Mouse (Mus musculus) intestine, embryonic 14.5 days (tissue): ENCODE data around the gene Exosc1. TPM values are rescaled to one million over a fixed set of nuclear protein-coding genes. Genes with fewer than 3 reads are reported as not detected.
"Not testable (repeated sequence)": the region's sequence is repeated elsewhere in the genome, so short reads cannot be mapped to it uniquely, and the experiment has no call there.

Experiments
- ATAC-seq: fragments of 200-750 bp; cut with Nextera tagmentation; replicated peaks from 2 replicates; pipeline ENCODE4 v1.8.0; 2017; ENCODE audit warnings: low read depth, moderate number of reproducible peaks, moderate TSS enrichment, moderate library complexity; ENCODE audit not compliant: low FRiP score, low TSS enrichment
- DNase-seq: peaks from one replicate; pipeline ENCODE4 v3.0.0-alpha.2; 2018; ENCODE audit warnings: low spot score
- H3K27ac ChIP-seq: fragments of 300-500 bp; sonication (generic); 2 replicates; pipeline ENCODE4 v1.5.1; 2014; ENCODE audit warnings: low read depth, mild to moderate bottlenecking, control low read depth
- H3K27me3 ChIP-seq: fragments of 300-500 bp; sonication (generic); replicated peaks from 2 replicates; pipeline ENCODE4 v1.6.1; 2014; ENCODE audit warnings: low read length, control low read depth; ENCODE audit not compliant: control insufficient read depth, insufficient read depth
- H3K36me3 ChIP-seq: fragments of 300-500 bp; sonication (generic); 2 replicates; pipeline ENCODE4 v1.6.1; 2014; ENCODE audit warnings: low read length, control low read depth; ENCODE audit not compliant: control insufficient read depth, insufficient read depth
- H3K4me1 ChIP-seq: fragments of 300-500 bp; sonication (generic); replicated peaks from 2 replicates; pipeline ENCODE4 v1.6.1; 2014; ENCODE audit warnings: low read length, control low read depth, mixed read lengths; ENCODE audit not compliant: control insufficient read depth, insufficient read depth
- H3K4me2 ChIP-seq: fragments of 300-500 bp; sonication (generic); 2 replicates; pipeline ENCODE4 v1.6.1; 2014; ENCODE audit warnings: low read length
- H3K4me3 ChIP-seq: fragments of 300-500 bp; sonication (generic); 2 replicates; pipeline ENCODE4 v1.5.1; 2014; ENCODE audit warnings: low read depth, low read length, control low read depth, mixed read lengths
- H3K9ac ChIP-seq: fragments of 300-500 bp; sonication (generic); 2 replicates; pipeline ENCODE4 v1.6.1; 2014; ENCODE audit warnings: mild to moderate bottlenecking, low read length
- H3K9me3 ChIP-seq: fragments of 300-500 bp; sonication (generic); 2 replicates; pipeline ENCODE4 v1.6.1; 2016; ENCODE audit warnings: low read length, control low read depth; ENCODE audit not compliant: control insufficient read depth
- WGBS: fragments of 180-500 bp; shearing (Covaris S2); extraction: QIAGEN DNeasy Blood & Tissue Kit; methylation state at CpG from one replicate; pipeline ENCODE4 v1.1.7; 2014; 5-methylcytosine and 5-hydroxymethylcytosine counted together
- polyA plus RNA-seq: library from polyadenylated mRNA; unstranded; fragments of >200 nt; fragmentation: Nextera tagmentation; extraction: Ambion mirVana; gene quantifications from 2 replicates; pipeline ENCODE4 v1.2.1, GENCODE M21; 2014

The Exosc1 gene
- polyA plus RNA-seq, 1 experiment from 2014 or later: 84.7 TPM

DNA sequence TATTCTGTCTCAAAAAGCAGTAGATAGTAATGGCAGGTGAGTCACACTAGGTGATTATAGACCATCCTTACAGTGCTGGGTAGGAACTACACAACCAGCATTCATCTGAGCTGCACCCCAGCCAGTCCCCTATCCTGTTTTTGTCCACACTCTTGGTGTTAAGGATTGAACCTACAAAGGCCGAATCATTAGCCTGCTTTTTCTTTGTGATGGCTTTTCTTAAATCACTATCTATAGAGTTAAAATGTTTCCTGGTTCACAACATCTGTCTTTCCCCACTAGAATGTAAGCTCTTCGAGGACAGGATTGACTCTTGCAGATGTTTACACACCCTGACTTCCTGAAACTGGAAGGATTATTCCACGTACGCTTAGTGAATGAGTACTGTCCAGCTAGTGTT, 13.8 kb downstream of the Exosc1 start:
- no peak for DNase-seq
- no peaks in the 10 kb centered on the region for H3K27me3 ChIP-seq
- H3K36me3 ChIP-seq: peaks cover 80% of the 10 kb centered on the region
- H3K4me1 ChIP-seq: peaks cover under 1% of the 10 kb centered on the region; the same call in 1 of the 2 replicates
- 60% methylated on average over 4 of the region's 4 CpGs for WGBS
- H3K9me3 ChIP-seq: no peaks in the 10 kb centered on the region
- no peak overlapping the region for H3K9ac ChIP-seq
- ATAC-seq: no peak
- no peak overlapping the region for H3K27ac ChIP-seq
- H3K4me3 ChIP-seq: no peak overlapping the region
- no peak overlapping the region for H3K4me2 ChIP-seq

DNA sequence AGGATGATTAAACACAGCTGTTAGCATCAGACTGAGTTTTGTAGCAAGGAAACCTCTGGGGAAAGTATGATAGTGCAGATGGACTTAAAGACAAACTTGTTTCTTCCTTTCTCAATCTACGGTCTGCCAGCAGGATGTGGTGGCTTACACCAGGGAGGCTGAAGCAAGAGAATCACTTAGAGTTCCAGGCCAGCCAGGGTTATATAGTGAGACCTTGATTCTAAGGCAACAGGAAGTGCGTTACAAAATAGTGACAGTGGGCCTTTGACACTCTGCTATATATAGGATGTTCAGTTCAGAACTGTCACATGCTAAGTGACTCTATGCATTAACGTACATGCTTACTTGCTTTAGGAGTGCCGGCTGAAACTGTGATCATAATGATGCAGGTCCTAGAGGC, 16.4 kb downstream of the Exosc1 start:
- Histone ChIP-seq H3K4me1 (peaks cover 13% of the 10 kb centered on the region), H3K27me3 (no peaks in the 10 kb centered on the region), H3K4me2 (no peak overlapping the region), H3K36me3 (peaks cover 64% of the 10 kb centered on the region), H3K9me3 (no peaks in the 10 kb centered on the region), H3K9ac (no peak overlapping the region), H3K27ac (no peak overlapping the region), H3K4me3 (no peak overlapping the region)
- 89% methylated on average over 4 of the region's 4 CpGs for WGBS
- no peak for DNase-seq
- ATAC-seq: no peak

DNA sequence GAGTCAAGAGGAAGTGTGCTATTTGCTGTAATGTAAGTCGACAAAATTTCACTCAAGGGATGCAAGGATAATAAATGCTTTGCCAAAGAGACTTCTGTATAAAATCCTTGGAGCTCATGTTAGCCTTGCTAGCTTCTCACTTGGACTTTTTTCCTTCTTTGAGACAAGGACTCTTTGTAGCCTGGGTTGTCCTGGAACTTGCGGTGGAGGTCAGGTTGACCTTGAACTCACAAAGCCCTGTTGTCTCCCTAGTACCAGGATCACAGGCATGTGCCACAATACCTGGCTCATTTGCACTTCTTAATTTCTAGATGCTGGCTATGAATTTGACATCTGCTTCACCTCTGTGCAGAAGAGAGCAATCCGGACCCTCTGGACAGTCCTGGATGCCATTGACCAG, 17.9 kb downstream of the Exosc1 start:
- H3K27ac ChIP-seq: no peak overlapping the region
- no peak for DNase-seq
- peaks cover 50% of the 10 kb centered on the region for H3K36me3 ChIP-seq
- ATAC-seq: no peak
- H3K27me3 ChIP-seq: no peaks in the 10 kb centered on the region
- H3K9me3 ChIP-seq: no peaks in the 10 kb centered on the region
- 91% methylated on average over 3 of the region's 3 CpGs for WGBS
- peaks cover 13% of the 10 kb centered on the region for H3K4me1 ChIP-seq
- H3K4me3 ChIP-seq: no peak overlapping the region
- no peak overlapping the region for H3K4me2 ChIP-seq
- H3K9ac ChIP-seq: no peak overlapping the region

DNA sequence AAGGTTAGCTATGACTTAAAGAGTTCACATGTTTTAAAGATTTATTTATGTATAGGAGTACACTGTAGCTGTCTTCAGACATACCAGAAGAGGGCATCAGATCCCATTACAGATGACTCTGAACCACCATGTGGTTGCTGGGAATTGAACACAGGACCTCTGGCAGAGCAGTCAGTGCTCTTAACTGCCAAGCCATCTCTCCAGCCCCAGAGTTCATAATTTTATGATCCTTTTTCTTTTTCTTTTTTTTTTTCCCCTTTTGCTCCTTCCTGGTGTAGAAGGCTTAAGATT, 18.7 kb downstream of the Exosc1 start:
- ATAC-seq, H3K9ac ChIP-seq, H3K27me3 ChIP-seq, DNase-seq, H3K9me3 ChIP-seq, H3K27ac ChIP-seq: not testable (repeated sequence)
- Histone ChIP-seq H3K36me3 (peaks cover 44% of the 10 kb centered on the region), H3K4me1 (peaks cover 13% of the 10 kb centered on the region), H3K4me2 (peak overlapping the region; percentile 60), H3K4me3 (peak overlapping the region; percentile 98)

DNA sequence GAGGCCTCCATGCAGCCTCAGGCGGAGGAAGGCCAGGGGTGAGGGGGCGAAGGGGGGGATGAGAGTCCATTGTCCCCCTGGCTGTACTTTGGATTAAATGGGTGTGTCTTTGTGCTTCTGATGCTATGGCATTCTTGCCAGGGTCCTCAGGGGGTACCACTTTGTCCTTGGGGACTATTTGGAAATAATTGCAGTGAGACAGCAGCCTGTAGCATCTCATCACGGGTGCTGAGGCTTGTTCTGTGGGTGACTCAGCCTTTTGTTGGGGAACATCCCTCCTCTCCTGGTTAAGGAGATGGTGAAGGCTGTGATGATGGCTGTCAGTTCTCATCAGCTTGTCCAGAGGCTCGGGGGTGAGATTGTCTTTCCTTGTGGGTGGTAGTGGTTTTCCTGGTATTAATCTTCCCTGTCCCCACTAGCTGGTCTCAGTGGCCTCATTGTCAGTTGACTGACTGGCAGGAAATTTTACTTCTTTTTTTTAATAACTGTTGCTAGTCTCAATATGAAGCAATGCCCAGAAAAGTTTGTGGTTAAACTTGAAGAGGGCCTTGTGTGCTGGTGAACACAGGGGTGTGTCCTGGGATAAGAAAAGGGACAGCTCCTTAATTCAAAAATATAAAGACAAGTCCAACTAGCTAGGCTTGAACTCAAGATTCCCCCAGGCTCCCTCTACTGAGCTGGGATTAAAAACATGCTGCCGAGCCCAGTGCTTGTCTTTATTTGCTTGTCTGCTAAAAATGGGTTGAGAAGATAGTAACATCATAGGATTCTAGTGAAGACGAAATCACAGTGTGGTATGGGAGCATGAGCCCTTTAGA, 19.2 kb downstream of the Exosc1 start:
- Histone ChIP-seq H3K27ac (no peak overlapping the region), H3K4me3 (peak overlapping the region; percentile 98), H3K9ac (peak overlapping the region; percentile 95), H3K9me3 (no peaks in the 10 kb centered on the region), H3K4me1 (peaks cover 13% of the 10 kb centered on the region), H3K36me3 (peaks cover 38% of the 10 kb centered on the region), H3K27me3 (no peaks in the 10 kb centered on the region), H3K4me2 (peak overlapping the region; percentile 60)
- no peak for ATAC-seq
- DNase-seq: no peak
- 50% methylated on average over 6 of the region's 6 CpGs for WGBS

DNA sequence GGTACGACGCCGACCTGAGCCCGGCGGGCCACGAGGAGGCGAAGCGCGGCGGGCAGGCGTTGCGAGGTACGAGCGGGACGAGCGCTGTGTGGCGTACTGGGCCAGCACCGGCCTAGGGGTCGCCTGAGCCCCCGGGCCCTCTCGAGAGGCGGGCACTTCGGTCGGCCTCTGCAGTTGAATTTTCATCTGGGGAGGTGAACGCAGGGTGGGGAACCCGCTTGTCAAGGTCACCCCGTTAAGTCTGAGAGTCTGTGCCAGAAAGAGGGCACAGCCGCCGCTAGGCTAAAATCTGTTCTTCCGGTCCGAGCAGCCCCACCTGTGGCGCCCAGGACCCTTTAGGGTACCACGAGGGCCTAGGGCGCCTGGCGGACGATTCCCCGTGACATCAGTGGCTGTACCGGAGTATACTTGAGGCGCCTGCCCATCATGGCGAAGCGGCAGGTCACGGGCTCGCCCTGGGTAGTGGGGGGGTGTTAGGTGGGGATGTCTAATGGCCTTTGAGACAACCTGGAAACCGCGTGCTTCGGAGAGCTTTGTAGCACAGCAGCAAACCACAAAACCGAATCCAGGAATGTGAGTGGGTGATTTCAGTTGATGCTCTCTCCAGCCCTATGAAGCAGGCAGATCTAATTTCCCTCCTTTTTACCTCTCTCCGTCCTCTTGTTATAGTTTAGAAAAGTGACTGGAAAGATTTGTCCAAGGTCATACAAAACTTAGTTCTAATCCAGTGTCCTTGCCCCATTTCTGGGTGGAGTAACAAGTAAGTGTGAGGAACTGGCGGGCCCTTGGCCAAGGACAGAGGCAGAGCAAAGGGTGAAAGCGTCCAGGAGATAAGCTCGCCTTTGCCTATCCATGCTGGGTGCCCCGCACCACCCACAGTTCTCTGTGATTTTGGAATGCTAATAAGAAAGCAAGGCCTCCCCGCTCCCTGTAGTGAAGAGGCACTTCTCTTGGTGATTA, 20.8 kb downstream of the Exosc1 start:
- peak overlapping the region; percentile 98 for H3K4me3 ChIP-seq
- H3K27ac ChIP-seq: peak overlapping the region; percentile 91
- H3K4me1 ChIP-seq: peaks cover 20% of the 10 kb centered on the region
- H3K9ac ChIP-seq: peak overlapping the region; percentile 95
- H3K36me3 ChIP-seq: peaks cover 32% of the 10 kb centered on the region
- DNase-seq (peak; percentile 75), ATAC-seq (peak; percentile 67)
- H3K9me3 ChIP-seq: no peaks in the 10 kb centered on the region
- WGBS: under 1% methylated on average over 46 of the region's 53 CpGs
- H3K27me3 ChIP-seq: no peaks in the 10 kb centered on the region
- H3K4me2 ChIP-seq: peak overlapping the region; percentile 60

DNA sequence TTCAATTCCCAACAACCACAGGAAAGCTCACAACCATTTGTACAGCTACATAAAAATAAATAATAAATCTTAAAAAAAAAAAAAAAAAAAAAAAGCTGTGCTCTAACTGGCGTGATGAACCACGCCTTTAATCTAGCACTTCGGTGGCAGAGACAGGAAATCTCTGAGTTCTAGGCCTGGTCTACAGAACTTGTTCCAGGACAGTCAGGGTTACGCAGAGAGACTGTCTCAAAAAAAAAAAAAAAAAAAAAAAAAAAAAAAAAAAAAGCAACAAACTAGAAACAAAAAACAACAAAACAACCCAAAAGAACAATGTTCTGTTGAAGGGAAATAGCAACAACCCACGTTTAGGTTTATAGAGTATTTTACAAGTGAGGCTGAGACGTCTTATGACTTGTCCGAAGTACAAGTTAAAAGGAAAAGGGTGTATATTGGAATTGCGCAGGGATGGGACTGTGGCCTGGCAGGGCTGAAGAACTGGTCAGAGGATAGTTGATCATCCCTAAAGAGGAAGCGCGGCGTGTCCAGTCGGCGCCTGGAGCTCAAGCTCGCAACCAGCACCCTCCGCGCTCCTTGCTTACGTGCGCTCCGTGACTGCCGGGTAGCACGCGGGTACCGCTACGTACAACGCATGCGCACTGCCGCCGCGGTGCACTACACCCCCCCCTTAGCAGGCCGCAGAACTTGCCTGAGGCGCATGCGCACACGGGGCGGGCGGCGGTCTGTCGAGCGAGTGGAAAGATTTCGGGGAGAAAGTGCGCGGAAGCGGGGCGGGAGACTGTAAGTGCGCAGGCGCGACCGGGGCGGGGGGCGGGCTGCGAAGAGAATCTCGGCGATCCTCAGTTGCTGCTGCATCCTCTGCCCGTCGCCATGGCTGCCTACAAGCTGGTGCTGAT, 21.8 kb downstream of the Exosc1 start, which contains the start of gene Pgam1:
TSS of gene Pgam1 (plus strand) at position 746 of the 896 bp plus-strand sequence.
- no peaks in the 10 kb centered on the region for H3K9me3 ChIP-seq
- ATAC-seq (peak; percentile 91), DNase-seq (peak; percentile 99)
- H3K27me3 ChIP-seq: no peaks in the 10 kb centered on the region
- peaks cover 20% of the 10 kb centered on the region for H3K4me1 ChIP-seq
- peak within 1 kb of the TSS; percentile 98 for H3K4me3 ChIP-seq
- peak within 1 kb of the TSS; percentile 62 for H3K4me2 ChIP-seq
- WGBS: 5% methylated on average over 54 of the region's 54 CpGs
- peak within 1 kb of the TSS; percentile 91 for H3K27ac ChIP-seq
- H3K36me3 ChIP-seq: peaks cover 22% of the 10 kb centered on the region
- H3K9ac ChIP-seq: peak within 1 kb of the TSS; percentile 95

DNA sequence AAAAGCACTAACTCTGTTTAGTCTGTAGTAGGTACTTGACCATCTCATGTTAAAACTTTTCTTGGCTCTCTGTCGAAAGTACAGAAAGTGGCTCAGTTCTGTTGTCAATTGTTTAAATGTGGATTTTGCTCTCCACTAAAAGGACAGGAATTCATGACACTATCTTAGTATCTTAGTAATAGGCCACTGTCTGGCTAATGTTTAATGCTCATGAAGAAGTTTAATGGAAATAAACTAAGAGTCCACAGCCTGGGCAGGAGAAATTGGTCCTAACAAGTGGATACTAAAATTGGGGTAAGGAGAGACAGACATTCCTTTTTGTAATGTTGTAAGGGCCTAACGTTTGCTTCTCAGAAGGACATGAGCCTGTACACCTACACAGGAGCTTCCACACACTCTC, 22.8 kb downstream of the Exosc1 start:
- Histone ChIP-seq H3K4me1 (peaks cover 20% of the 10 kb centered on the region), H3K27me3 (no peaks in the 10 kb centered on the region), H3K27ac (no peak overlapping the region), H3K4me2 (no peak overlapping the region), H3K36me3 (peaks cover 12% of the 10 kb centered on the region), H3K9me3 (no peaks in the 10 kb centered on the region), H3K9ac (no peak overlapping the region), H3K4me3 (no peak overlapping the region)
- ATAC-seq (no peak), DNase-seq (no peak)
- WGBS: 74% methylated on average over 2 of the region's 2 CpGs
